Mouse (Mus musculus) stomach, postnatal 0 days (tissue): ENCODE results near the gene Gm4559. TPM values are rescaled to one million over a fixed set of nuclear protein-coding genes. Genes with fewer than 3 reads are reported as not detected.
"Not testable (repeated sequence)": the region's sequence is repeated elsewhere in the genome, so short reads cannot be mapped to it uniquely, and the experiment has no call there.

ENCODE experiments used
- ATAC-seq: fragments of 200-750 bp; cut with Nextera tagmentation; 2 replicates; pipeline ENCODE4 v1.8.0; 2017; ENCODE audit not compliant: low FRiP score, low TSS enrichment
- DNase-seq: peaks from one replicate; pipeline ENCODE4 v3.0.0-alpha.2; 2016; ENCODE audit warnings: low spot score
- H3K27ac ChIP-seq: fragments of 300-500 bp; sonication (generic); replicated peaks from 2 replicates; pipeline ENCODE4 v1.5.1; 2014; ENCODE audit warnings: mild to moderate bottlenecking, control low read depth
- H3K27me3 ChIP-seq: fragments of 300-500 bp; sonication (generic); 2 replicates; pipeline ENCODE4 v1.6.1; 2014; ENCODE audit warnings: low read length; ENCODE audit not compliant: control insufficient read depth, insufficient read depth
- H3K36me3 ChIP-seq: fragments of 300-500 bp; sonication (generic); 2 replicates; pipeline ENCODE4 v1.6.1; 2014; ENCODE audit warnings: low read length, mixed read lengths; ENCODE audit not compliant: control insufficient read depth, insufficient read depth
- H3K4me1 ChIP-seq: fragments of 300-500 bp; sonication (generic); replicated peaks from 2 replicates; pipeline ENCODE4 v1.6.1; 2014; ENCODE audit warnings: antibody characterized with exemption; ENCODE audit not compliant: control insufficient read depth, insufficient read depth
- H3K4me2 ChIP-seq: fragments of 300-500 bp; sonication (generic); replicated peaks from 2 replicates; pipeline ENCODE4 v1.6.1; 2014; ENCODE audit warnings: low read depth, mild to moderate bottlenecking, control low read depth, moderate library complexity
- H3K4me3 ChIP-seq: fragments of 300-500 bp; sonication (generic); 2 replicates; pipeline ENCODE4 v1.5.1; 2014; ENCODE audit warnings: low read depth, low read length, control low read depth
- H3K9ac ChIP-seq: fragments of 300-500 bp; sonication (generic); 2 replicates; pipeline ENCODE4 v1.6.1; 2014; ENCODE audit warnings: mild to moderate bottlenecking, low read length, control low read depth, mixed read lengths
- H3K9me3 ChIP-seq: fragments of 300-500 bp; sonication (generic); 2 replicates; pipeline ENCODE4 v1.6.1; 2016; ENCODE audit warnings: low read length; ENCODE audit not compliant: control insufficient read depth
- CTCF ChIP-seq: IDR thresholded peaks from 2 replicates; pipeline ENCODE4 v1.5.1; 2016; ENCODE audit warnings: antibody characterized with exemption, low read depth, mild to moderate bottlenecking, moderate library complexity
- EP300 ChIP-seq: optimal IDR thresholded peaks from 2 replicates; pipeline ENCODE3; 2016; ENCODE audit warnings: antibody characterized with exemption
- WGBS: fragments of 180-500 bp; shearing (Covaris S2); extraction: QIAGEN DNeasy Blood & Tissue Kit; methylation state at CpG from one replicate; pipeline ENCODE4 v1.1.7; 2014; 5-methylcytosine and 5-hydroxymethylcytosine counted together
- polyA plus RNA-seq: library from polyadenylated mRNA; unstranded; fragments of >200 nt; fragmentation: Nextera tagmentation; extraction: Ambion mirVana; gene quantifications from 2 replicates; pipeline ENCODE4 v1.2.1, GENCODE M21; 2015

Gm4559 gene
- not detected in 2 replicates for polyA plus RNA-seq

GRCm38 (mm10) chr7:142274263-142274662, at the start of gene Gm4559:
Gene Gm4559 (minus strand): TSS chr7:142274363.
- H3K36me3 ChIP-seq, H3K9ac ChIP-seq, H3K27me3 ChIP-seq, DNase-seq, H3K4me3 ChIP-seq, ATAC-seq, H3K4me1 ChIP-seq, H3K9me3 ChIP-seq, H3K27ac ChIP-seq, H3K4me2 ChIP-seq: not testable (repeated sequence)

- DNase-seq (no peak), ATAC-seq (peak; percentile 13; the same call in 1 of the 2 replicates)
- Histone ChIP-seq H3K36me3 (no peaks in the 10 kb centered on the region), H3K4me3 (no peak overlapping the region), H3K4me2 (no peak overlapping the region), H3K4me1 (no peaks in the 10 kb centered on the region; the same call in 1 of the 2 replicates), H3K9me3 (no peaks in the 10 kb centered on the region), H3K27ac (peak overlapping the region; percentile 56; the same call in 1 of the 2 replicates), H3K27me3 (no peaks in the 10 kb centered on the region), H3K9ac (no peak overlapping the region)
- 63% methylated on average over 12 of the region's 12 CpGs for WGBS
- TF ChIP-seq EP300 (no peak), CTCF (no peak)
Observed at GRCm38 (mm10) chr7:142323396-142324117, 49.4 kb upstream of the Gm4559 start.

- Histone ChIP-seq H3K36me3 (no peaks in the 10 kb centered on the region), H3K4me3 (no peak overlapping the region), H3K4me2 (no peak overlapping the region), H3K27me3 (no peaks in the 10 kb centered on the region), H3K9ac (no peak overlapping the region), H3K27ac (peak overlapping the region; percentile 73), H3K4me1 (no peaks in the 10 kb centered on the region; the same call in 1 of the 2 replicates), H3K9me3 (no peaks in the 10 kb centered on the region)
- WGBS, result 81% methylated on average over 6 of the region's 6 CpGs
- DNase-seq, result no peak
- no peak for TF ChIP-seq EP300
- TF ChIP-seq CTCF, result no peak
- no peak for ATAC-seq
Observed at GRCm38 (mm10) chr7:142322641-142323040, 48.5 kb upstream of the Gm4559 start.

GRCm38 (mm10) chr7:142321637-142322306, 47.6 kb upstream of the Gm4559 start:
- not testable (repeated sequence) for H3K9me3 ChIP-seq, ATAC-seq, H3K4me3 ChIP-seq, DNase-seq, H3K4me2 ChIP-seq, H3K36me3 ChIP-seq, H3K9ac ChIP-seq, H3K27me3 ChIP-seq, H3K4me1 ChIP-seq
- WGBS, result 56% methylated on average over 3 of the region's 10 CpGs
- H3K27ac ChIP-seq, result peak overlapping the region; percentile 78

GRCm38 (mm10) chr7:142320906-142321305, 46.7 kb upstream of the Gm4559 start:
- ATAC-seq (no peak), DNase-seq (no peak)
- no peak overlapping the region for H3K9ac ChIP-seq
- WGBS, result 14% methylated on average over 2 of the region's 2 CpGs
- no peaks in the 10 kb centered on the region for H3K9me3 ChIP-seq
- no peaks in the 10 kb centered on the region for H3K4me1 ChIP-seq
- TF ChIP-seq EP300 (no peak), CTCF (no peak)
- no peaks in the 10 kb centered on the region for H3K36me3 ChIP-seq
- no peak overlapping the region for H3K4me3 ChIP-seq
- H3K27ac ChIP-seq, result peak overlapping the region; percentile 78
- H3K27me3 ChIP-seq, result no peaks in the 10 kb centered on the region
- H3K4me2 ChIP-seq, result no peak overlapping the region

- 76% methylated on average over 11 of the region's 11 CpGs for WGBS
- TF ChIP-seq EP300 (no peak), CTCF (no peak)
- H3K9me3 ChIP-seq, result no peaks in the 10 kb centered on the region
- no peak overlapping the region for H3K9ac ChIP-seq
- no peaks in the 10 kb centered on the region for H3K27me3 ChIP-seq
- H3K36me3 ChIP-seq, result no peaks in the 10 kb centered on the region
- H3K4me2 ChIP-seq, result no peak overlapping the region
- peak overlapping the region; percentile 78 for H3K27ac ChIP-seq
- ATAC-seq (no peak), DNase-seq (no peak)
- H3K4me3 ChIP-seq, result no peak overlapping the region
- no peaks in the 10 kb centered on the region for H3K4me1 ChIP-seq
Observed at GRCm38 (mm10) chr7:142319124-142319523, 45.0 kb upstream of the Gm4559 start.
